Mouse (Mus musculus): ENCODE results near the gene Ltbp1.
A peak's percentile ranks its signal among the peaks of the same experiment; 100 is the strongest.
"Not testable (repeated sequence)": the region's sequence is repeated elsewhere in the genome, so short reads cannot be mapped to it uniquely, and the experiment has no call there.

Gene Ltbp1

GRCm38 (mm10) chr17:75118896-75119295 lies 113.5 kb downstream of the Ltbp1 start:
- no peak for DNase-seq (ENCODE audit: low spot score)

- DNase-seq (ENCODE audit: low spot score) = no peak
Observed at GRCm38 (mm10) chr17:75119422-75119821, 114.1 kb downstream of the Ltbp1 start.

GRCm38 (mm10) chr17:75120071-75120470 lies 114.7 kb downstream of the Ltbp1 start:
- DNase-seq (ENCODE audit: low spot score) = peak; percentile 48

GRCm38 (mm10) chr17:75122584-75123282 lies 117.4 kb downstream of the Ltbp1 start:
- DNase-seq (ENCODE audit: low spot score) = no peak

GRCm38 (mm10) chr17:75128337-75128935 lies 123.1 kb downstream of the Ltbp1 start:
- peak; percentile 41 for DNase-seq (ENCODE audit: low spot score)

- DNase-seq (ENCODE audit: low spot score) = no peak
Observed at GRCm38 (mm10) chr17:75133983-75134382, 128.6 kb downstream of the Ltbp1 start.

- DNase-seq (ENCODE audit: low spot score) = no peak
Observed at GRCm38 (mm10) chr17:75139731-75140130, 134.4 kb downstream of the Ltbp1 start.

GRCm38 (mm10) chr17:75142845-75143244 lies 137.5 kb downstream of the Ltbp1 start:
- not testable (repeated sequence) for DNase-seq (ENCODE audit: low spot score)

- DNase-seq (ENCODE audit: low spot score) = no peak
Observed at GRCm38 (mm10) chr17:75143927-75144326, 138.6 kb downstream of the Ltbp1 start.

- DNase-seq (ENCODE audit: low spot score) = no peak
Observed at GRCm38 (mm10) chr17:75147218-75147617, 141.8 kb downstream of the Ltbp1 start.

- no peak for DNase-seq (ENCODE audit: low spot score)
Observed at GRCm38 (mm10) chr17:75151800-75152199, 146.4 kb downstream of the Ltbp1 start.

- DNase-seq (ENCODE audit: low spot score) = no peak
Observed at GRCm38 (mm10) chr17:75153088-75153487, 147.7 kb downstream of the Ltbp1 start.

GRCm38 (mm10) chr17:75158385-75158784 lies 153.0 kb downstream of the Ltbp1 start:
- DNase-seq (ENCODE audit: low spot score) = no peak

GRCm38 (mm10) chr17:75159066-75159787 lies 153.9 kb downstream of the Ltbp1 start:
- no peak for DNase-seq (ENCODE audit: low spot score)

GRCm38 (mm10) chr17:75161062-75161461 lies 155.7 kb downstream of the Ltbp1 start:
- DNase-seq (ENCODE audit: low spot score) = no peak

- DNase-seq (ENCODE audit: low spot score) = no peak
Observed at GRCm38 (mm10) chr17:75161931-75162330, 156.6 kb downstream of the Ltbp1 start.

- DNase-seq (ENCODE audit: low spot score) = no peak
Observed at GRCm38 (mm10) chr17:75164566-75164965, 159.2 kb downstream of the Ltbp1 start.

- DNase-seq (ENCODE audit: low spot score) = no peak
Observed at GRCm38 (mm10) chr17:75168572-75169200, 163.3 kb downstream of the Ltbp1 start.

- DNase-seq (ENCODE audit: low spot score) = no peak
Observed at GRCm38 (mm10) chr17:75171659-75172058, 166.3 kb downstream of the Ltbp1 start.

- no peak for DNase-seq (ENCODE audit: low spot score)
Observed at GRCm38 (mm10) chr17:75172685-75173205, 167.4 kb downstream of the Ltbp1 start.

GRCm38 (mm10) chr17:75174501-75174900 lies 169.1 kb downstream of the Ltbp1 start:
- DNase-seq (ENCODE audit: low spot score) = no peak
